Mouse (Mus musculus): ENCODE results near the gene Troap. TPM values are rescaled to one million over a fixed set of nuclear protein-coding genes. Genes with fewer than 3 reads are reported as not detected.
A peak's percentile ranks its signal among the peaks of the same experiment; 100 is the strongest.

Gene Troap
- total RNA-seq, 1 experiment = 27.8 TPM

DNA sequence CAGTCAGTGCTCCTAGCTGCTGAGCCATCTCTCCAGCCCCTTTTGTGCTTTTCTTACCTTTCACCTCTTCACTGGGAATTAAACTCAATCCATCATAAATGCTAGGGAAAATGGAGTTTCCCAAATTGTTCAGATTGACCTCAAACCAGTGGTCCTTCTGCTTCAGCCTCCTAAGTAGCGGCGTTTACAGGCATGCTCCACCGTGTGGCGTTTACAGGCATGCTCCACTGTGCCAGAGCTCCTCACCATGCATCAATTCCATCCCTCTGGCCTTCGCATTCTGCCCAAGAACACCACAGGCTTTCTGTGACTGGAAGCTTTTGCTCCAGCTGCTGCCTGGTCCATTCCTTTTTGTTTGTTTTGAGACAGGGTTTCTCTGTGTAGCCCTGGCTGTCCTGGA is 47.3 kb upstream of the Troap start:
- Histone ChIP-seq H3K4me3 (ENCODE audit: insufficient read depth in 1 of 2, low read depth in 1 of 2, low read length in 2 of 2, poor library complexity in 1 of 2, severe bottlenecking in 1 of 2) (0 out of 4 replicates have a peak overlapping the region, but pooled peaks of 1 of the 2 experiments have one; percentile 27), H3K36me3 (ENCODE audit: control insufficient read depth, insufficient read depth, low read length, poor library complexity, severe bottlenecking) (peaks cover 3% of the 10 kb centered on the region; the same call in 1 of the 2 replicates), H3K27ac (ENCODE audit: insufficient read depth, low read depth, low read length, poor library complexity, severe bottlenecking) (no peak overlapping the region), H3K4me1 (ENCODE audit: control insufficient read depth in 2 of 2, insufficient read depth in 2 of 2, low read length in 2 of 2, poor library complexity in 1 of 2) (no peaks in the 10 kb centered on the region), H3K9me3 (ENCODE audit: control insufficient read depth, insufficient read depth, low read depth, low read length) (no peaks in the 10 kb centered on the region), H3K9ac (ENCODE audit: insufficient read depth, low read depth, low read length, poor library complexity, severe bottlenecking) (no peak overlapping the region; the same call in 1 of the 2 replicates)
- no peak for TF ChIP-seq ZNF384 (IDR thresholded peaks at IDR 0.05; ENCODE audit: low read depth, low read length)
- no peak for TF ChIP-seq CHD2 (IDR thresholded peaks at IDR 0.05; ENCODE audit: low read depth, low read length)
- no peak for TF ChIP-seq ZC3H11A (IDR thresholded peaks at IDR 0.05; ENCODE audit: borderline replicate concordance, low read depth, low read length)
- no peak for TF ChIP-seq MAFK (IDR thresholded peaks at IDR 0.05; ENCODE audit: insufficient read depth, low read depth, low read length)
- TF ChIP-seq HCFC1 (IDR thresholded peaks at IDR 0.05; ENCODE audit: borderline replicate concordance, insufficient read depth, low read length) = no peak
- DNase-seq (ENCODE audit: low read depth, low spot score) = no peak
- in situ Hi-C loops (cut with MboI; ENCODE audit: low sequenced_read_pairs in 2 of 2, unreplicated experiment in 2 of 2) = no loop called here

DNA sequence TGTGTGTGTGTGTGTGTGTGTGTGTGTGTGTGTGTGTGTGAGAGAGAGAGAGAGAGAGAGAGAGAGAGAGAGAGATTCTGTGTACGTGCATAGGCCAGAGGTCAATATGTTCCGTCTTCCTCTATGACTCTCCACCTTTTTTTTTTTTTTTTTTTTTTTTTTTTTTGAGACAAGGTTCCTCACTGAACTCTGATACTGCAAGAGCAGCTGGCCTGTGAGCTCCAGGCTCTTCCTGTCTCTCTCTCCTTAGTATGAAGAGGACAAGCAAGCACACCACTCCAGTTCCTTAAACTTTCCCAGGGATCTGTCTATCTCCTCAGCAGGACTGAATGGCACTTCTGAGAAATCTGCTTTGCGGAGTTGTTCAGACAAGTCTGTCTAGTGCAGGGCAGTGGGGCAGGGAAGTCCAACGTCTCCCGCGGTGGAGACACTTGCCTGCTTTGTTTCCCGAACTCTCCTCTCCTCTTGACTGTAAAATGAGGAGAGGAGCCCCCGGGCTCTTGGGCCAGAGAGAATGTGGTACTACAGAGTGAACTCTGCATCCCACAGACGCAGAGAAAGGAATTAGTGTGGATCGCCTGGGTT is 45.4 kb upstream of the Troap start:
- Histone ChIP-seq H3K27ac (ENCODE audit: insufficient read depth, low read depth, low read length, poor library complexity, severe bottlenecking) (peak overlapping the region; percentile 96; the same call in 1 of the 2 replicates), H3K9ac (ENCODE audit: insufficient read depth, low read depth, low read length, poor library complexity, severe bottlenecking) (peak overlapping the region; percentile 94), H3K4me1 (ENCODE audit: control insufficient read depth in 2 of 2, insufficient read depth in 2 of 2, low read length in 2 of 2, poor library complexity in 1 of 2) (no peaks in the 10 kb centered on the region; a peak in 1 of 4 replicates), H3K9me3 (ENCODE audit: control insufficient read depth, insufficient read depth, low read depth, low read length) (no peaks in the 10 kb centered on the region), H3K36me3 (ENCODE audit: control insufficient read depth, insufficient read depth, low read length, poor library complexity, severe bottlenecking) (peaks cover 9% of the 10 kb centered on the region; the same call in 1 of the 2 replicates), H3K4me3 (ENCODE audit: insufficient read depth in 1 of 2, low read depth in 1 of 2, low read length in 2 of 2, poor library complexity in 1 of 2, severe bottlenecking in 1 of 2) (peak overlapping the region; percentile 94)
- TF ChIP-seq ZNF384 (IDR thresholded peaks at IDR 0.05; ENCODE audit: low read depth, low read length) = 0 out of 2 replicates have a peak, but pooled peaks have one; percentile 10
- TF ChIP-seq ZC3H11A (IDR thresholded peaks at IDR 0.05; ENCODE audit: borderline replicate concordance, low read depth, low read length) = no peak
- no peak for DNase-seq (ENCODE audit: low read depth, low spot score)
- in situ Hi-C loops (cut with MboI; ENCODE audit: low sequenced_read_pairs in 2 of 2, unreplicated experiment in 2 of 2) = no loop called here

DNA sequence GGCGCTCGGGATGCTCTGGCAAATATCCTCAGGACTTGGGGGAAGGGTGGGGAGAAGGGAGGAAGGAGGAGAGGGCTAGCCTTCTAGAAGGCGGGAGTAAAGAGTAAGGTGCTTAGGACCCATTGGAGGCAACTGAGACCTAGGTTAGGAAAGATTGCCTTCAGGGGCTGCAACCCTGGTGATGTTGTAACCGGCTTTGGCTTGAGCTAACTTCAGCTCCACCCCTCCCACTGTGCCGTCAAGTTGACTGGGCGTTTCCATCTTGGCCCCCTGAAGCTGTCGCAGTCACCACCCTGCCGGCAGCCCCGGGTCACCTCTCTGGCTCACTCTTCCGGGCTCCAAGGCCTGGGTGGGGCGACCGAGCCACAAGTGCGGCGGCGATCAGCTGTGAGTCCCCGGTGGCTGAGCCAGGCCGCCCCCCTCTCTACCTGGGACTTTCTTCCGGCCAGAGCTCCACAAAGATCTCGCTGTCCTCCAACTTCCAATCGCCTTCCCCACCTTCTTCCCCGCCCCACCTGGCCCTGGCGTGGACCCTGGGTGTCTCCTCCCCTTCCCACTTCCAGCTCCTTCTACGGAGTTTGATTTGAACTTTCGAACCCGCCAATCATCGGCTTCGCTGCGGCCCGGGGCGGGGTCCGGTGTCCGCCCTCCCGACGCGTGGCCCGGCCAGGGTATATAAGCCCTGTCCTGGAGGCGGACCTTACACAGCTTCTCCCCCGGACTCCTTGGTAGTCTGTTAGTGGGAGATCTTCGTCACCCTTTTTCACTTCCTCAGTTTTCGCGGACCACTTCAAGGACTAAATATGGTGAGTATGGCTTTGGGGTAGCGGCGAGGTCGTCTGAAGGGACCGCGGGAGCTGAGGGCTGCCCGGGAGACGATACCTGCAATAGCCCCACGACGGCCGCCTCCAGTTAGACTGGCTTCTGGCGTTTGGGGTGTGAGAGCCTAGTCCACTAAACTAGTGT is 44.5 kb upstream of the Troap start, which contains the start of gene Tuba1c:
Tuba1c (plus strand) TSS at position 273 of the 966 bp plus-strand sequence.
- no peak for TF ChIP-seq ZC3H11A (IDR thresholded peaks at IDR 0.05; ENCODE audit: borderline replicate concordance, low read depth, low read length)
- no peak for TF ChIP-seq HCFC1 (IDR thresholded peaks at IDR 0.05; ENCODE audit: borderline replicate concordance, insufficient read depth, low read length)
- TF ChIP-seq MAFK (IDR thresholded peaks at IDR 0.05; ENCODE audit: insufficient read depth, low read depth, low read length) = no peak
- no peak for TF ChIP-seq CHD2 (IDR thresholded peaks at IDR 0.05; ENCODE audit: low read depth, low read length)
- TF ChIP-seq ZNF384 (IDR thresholded peaks at IDR 0.05; ENCODE audit: low read depth, low read length) = no peak
- H3K9ac ChIP-seq (ENCODE audit: insufficient read depth, low read depth, low read length, poor library complexity, severe bottlenecking) = peak within 1 kb of the TSS; percentile 95
- peaks cover 14% of the 10 kb centered on the region for H3K36me3 ChIP-seq (ENCODE audit: control insufficient read depth, insufficient read depth, low read length, poor library complexity, severe bottlenecking)
- in situ Hi-C loops (cut with MboI; ENCODE audit: low sequenced_read_pairs in 2 of 2, unreplicated experiment in 2 of 2) = no loop called here
- peak within 1 kb of the TSS; percentile 94 for H3K4me3 ChIP-seq (ENCODE audit: insufficient read depth in 1 of 2, low read depth in 1 of 2, low read length in 2 of 2, poor library complexity in 1 of 2, severe bottlenecking in 1 of 2)
- DNase-seq (ENCODE audit: low read depth, low spot score) = peak; percentile 97
- H3K4me1 ChIP-seq (ENCODE audit: control insufficient read depth in 2 of 2, insufficient read depth in 2 of 2, low read length in 2 of 2, poor library complexity in 1 of 2) = no peaks in the 10 kb centered on the region; a peak in 1 of 4 replicates
- no peaks in the 10 kb centered on the region for H3K9me3 ChIP-seq (ENCODE audit: control insufficient read depth, insufficient read depth, low read depth, low read length)
- peak within 1 kb of the TSS; percentile 96 for H3K27ac ChIP-seq (ENCODE audit: insufficient read depth, low read depth, low read length, poor library complexity, severe bottlenecking)

DNA sequence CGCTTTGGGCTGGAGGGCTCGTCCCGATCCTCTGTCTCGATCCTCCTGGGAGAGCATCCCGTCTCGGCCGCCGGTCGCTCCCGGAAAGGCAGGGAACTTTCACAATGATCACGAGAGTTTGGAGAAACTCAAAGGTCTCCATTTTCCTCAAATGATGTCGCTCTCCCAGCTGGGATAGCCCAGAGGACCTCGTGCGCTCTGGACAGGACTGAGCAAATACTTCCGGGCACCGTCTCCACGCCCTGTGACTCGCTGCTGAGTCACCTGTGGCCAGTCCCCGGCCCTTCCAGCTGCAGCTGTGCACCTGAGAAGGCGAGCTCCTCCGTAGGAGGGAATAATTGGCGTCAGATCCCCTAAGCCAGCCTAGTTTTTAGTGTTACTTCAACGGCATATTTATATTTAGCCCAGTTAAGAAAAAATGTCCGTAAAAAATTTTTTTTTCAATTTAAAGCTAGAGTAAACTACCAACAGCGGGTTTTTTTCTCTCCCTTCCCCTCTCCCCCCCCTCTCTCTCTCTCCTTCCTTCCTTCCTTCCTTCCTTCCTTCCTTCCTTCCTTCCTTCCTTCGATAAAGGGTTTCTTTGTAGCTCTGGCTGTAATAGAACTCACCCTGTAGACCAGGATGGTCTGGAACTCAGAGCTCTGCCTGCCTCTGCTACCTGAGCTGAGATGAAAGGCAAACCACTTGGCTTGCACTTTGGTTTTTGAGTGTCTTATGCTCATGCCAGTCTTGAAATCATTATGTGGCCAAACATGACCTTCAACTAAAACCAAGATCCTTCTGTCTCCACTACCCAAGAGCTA is 43.6 kb upstream of the Troap start:
- no peak for DNase-seq (ENCODE audit: low read depth, low spot score)
- Histone ChIP-seq H3K36me3 (ENCODE audit: control insufficient read depth, insufficient read depth, low read length, poor library complexity, severe bottlenecking) (peaks cover 21% of the 10 kb centered on the region), H3K9ac (ENCODE audit: insufficient read depth, low read depth, low read length, poor library complexity, severe bottlenecking) (peak overlapping the region; percentile 95), H3K9me3 (ENCODE audit: control insufficient read depth, insufficient read depth, low read depth, low read length) (no peaks in the 10 kb centered on the region), H3K4me3 (ENCODE audit: insufficient read depth in 1 of 2, low read depth in 1 of 2, low read length in 2 of 2, poor library complexity in 1 of 2, severe bottlenecking in 1 of 2) (peak overlapping the region; percentile 94), H3K4me1 (ENCODE audit: control insufficient read depth in 2 of 2, insufficient read depth in 2 of 2, low read length in 2 of 2, poor library complexity in 1 of 2) (no peaks in the 10 kb centered on the region; a peak in 1 of 4 replicates), H3K27ac (ENCODE audit: insufficient read depth, low read depth, low read length, poor library complexity, severe bottlenecking) (peak overlapping the region; percentile 93)
- in situ Hi-C loops (cut with MboI; ENCODE audit: low sequenced_read_pairs in 2 of 2, unreplicated experiment in 2 of 2) = no loop called here
- TF ChIP-seq ZC3H11A (IDR thresholded peaks at IDR 0.05; ENCODE audit: borderline replicate concordance, low read depth, low read length) (no peak), MAFK (IDR thresholded peaks at IDR 0.05; ENCODE audit: insufficient read depth, low read depth, low read length) (no peak), HCFC1 (IDR thresholded peaks at IDR 0.05; ENCODE audit: borderline replicate concordance, insufficient read depth, low read length) (no peak), ZNF384 (IDR thresholded peaks at IDR 0.05; ENCODE audit: low read depth, low read length) (no peak), CHD2 (IDR thresholded peaks at IDR 0.05; ENCODE audit: low read depth, low read length) (no peak)

Measured in ES-E14 (cell line).